Mouse (Mus musculus): ENCODE data around the gene Tbc1d9. TPM values are rescaled to one million over a fixed set of nuclear protein-coding genes. Genes with fewer than 3 reads are reported as not detected.
"Not testable (repeated sequence)": the region's sequence is repeated elsewhere in the genome, so short reads cannot be mapped to it uniquely, and the experiment has no call there.

Tbc1d9 gene
- polyA plus RNA-seq, 1 experiment: 75.7 TPM

DNA sequence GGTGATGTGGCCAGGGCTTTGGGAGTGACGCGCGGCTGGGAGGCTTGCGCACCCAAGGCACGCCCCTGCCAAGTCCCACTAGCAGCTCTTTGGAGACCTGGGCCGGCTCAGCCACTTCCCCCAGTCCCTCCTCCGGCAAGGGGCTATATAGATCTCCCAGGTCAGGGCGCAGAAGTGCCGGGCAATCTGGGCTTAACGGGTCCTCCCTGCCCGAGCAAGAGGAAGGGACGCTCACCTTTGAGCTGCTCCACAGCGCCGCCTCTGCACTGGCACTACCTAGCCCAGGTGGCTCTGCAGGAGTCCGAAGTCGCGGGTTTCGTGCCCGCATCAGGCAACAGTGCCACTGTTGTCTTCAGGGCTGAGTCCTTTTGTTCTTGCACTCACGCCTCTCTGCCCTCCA is 125.0 kb downstream of the Tbc1d9 start, which contains the start of gene Ucp1:
Ucp1 (plus strand) TSS at position 177 of the 400 bp plus-strand sequence.
- DNase-seq (ENCODE audit: low read depth): no peak
- no peak for TF ChIP-seq CTCF (IDR thresholded peaks at IDR 0.05; ENCODE audit: borderline replicate concordance, extremely low read depth, insufficient read depth, insufficient read length)
- TF ChIP-seq POLR2A (IDR thresholded peaks at IDR 0.05; ENCODE audit: borderline replicate concordance, extremely low read depth, insufficient read depth, insufficient read length, poor library complexity, severe bottlenecking): no peak

DNA sequence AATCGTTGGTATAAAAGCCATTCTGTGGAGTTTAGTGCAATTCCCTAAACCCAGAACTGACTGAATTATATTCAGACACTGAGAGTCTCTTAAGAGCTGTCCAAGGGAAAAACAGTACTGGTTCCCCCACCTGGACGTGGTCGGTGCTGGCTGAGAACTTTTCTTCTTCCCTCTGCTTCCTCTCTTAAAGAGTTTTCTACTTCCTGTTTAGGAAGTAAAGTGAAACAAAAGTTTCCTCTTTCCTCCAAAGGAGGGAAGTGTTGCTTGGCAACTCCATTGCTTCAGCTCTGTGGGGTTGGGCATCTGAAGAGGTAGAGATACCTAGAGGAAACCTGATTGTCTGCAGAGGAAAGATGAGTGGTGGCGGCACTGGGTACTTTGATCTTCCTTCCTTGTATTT is 132.2 kb downstream of the Tbc1d9 start:
- no peak for DNase-seq (ENCODE audit: low read depth)
- TF ChIP-seq POLR2A (IDR thresholded peaks at IDR 0.05; ENCODE audit: borderline replicate concordance, extremely low read depth, insufficient read depth, insufficient read length, poor library complexity, severe bottlenecking): no peak
- no peak for TF ChIP-seq CTCF (IDR thresholded peaks at IDR 0.05; ENCODE audit: borderline replicate concordance, extremely low read depth, insufficient read depth, insufficient read length)

DNA sequence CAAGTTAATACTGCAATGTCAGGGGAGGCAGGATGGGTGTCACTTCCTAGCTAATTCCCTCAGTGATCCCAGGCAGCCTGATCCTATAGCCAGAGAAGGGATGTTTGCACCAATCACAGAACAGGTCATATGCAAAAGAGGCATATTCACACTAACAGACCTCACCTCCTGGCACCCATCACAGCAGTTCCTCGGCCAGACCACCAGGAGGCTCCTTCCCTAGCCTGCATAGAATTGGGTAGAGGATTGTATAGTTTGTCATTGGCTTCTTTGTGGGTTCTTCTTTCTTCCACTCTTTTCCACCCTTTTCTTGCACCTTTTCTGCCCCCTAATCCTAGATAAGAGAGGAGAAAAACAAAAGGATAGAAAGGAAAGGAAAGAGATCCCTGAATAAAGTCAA is 135.0 kb downstream of the Tbc1d9 start:
- DNase-seq (ENCODE audit: low read depth): no peak
- peak; percentile 14; the same call in 1 of the 2 replicates for TF ChIP-seq CTCF (IDR thresholded peaks at IDR 0.05; ENCODE audit: borderline replicate concordance, extremely low read depth, insufficient read depth, insufficient read length)
- TF ChIP-seq POLR2A (IDR thresholded peaks at IDR 0.05; ENCODE audit: borderline replicate concordance, extremely low read depth, insufficient read depth, insufficient read length, poor library complexity, severe bottlenecking): no peak

DNA sequence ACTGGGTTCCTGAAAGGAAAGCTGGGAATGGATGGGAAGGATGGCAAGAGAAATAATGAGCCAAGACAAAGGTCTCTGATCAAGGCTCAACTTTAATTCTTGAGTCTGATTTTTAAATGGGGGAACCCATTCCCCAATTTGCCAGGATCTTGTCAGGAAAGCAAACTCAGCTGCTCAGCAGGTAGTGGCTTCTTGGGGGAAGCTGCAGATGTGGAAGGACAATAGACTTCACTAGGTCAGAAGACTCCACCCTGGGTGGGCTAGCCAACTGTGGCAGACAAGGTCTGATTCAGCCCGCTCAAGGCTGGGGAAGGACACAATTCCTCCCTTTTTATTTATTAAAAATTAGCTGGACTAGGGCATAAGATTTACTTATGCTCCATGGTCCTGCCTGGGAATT is 139.8 kb downstream of the Tbc1d9 start:
- no peak for DNase-seq (ENCODE audit: low read depth)
- TF ChIP-seq CTCF (IDR thresholded peaks at IDR 0.05; ENCODE audit: borderline replicate concordance, extremely low read depth, insufficient read depth, insufficient read length) (no peak), POLR2A (IDR thresholded peaks at IDR 0.05; ENCODE audit: borderline replicate concordance, extremely low read depth, insufficient read depth, insufficient read length, poor library complexity, severe bottlenecking) (no peak)

DNA sequence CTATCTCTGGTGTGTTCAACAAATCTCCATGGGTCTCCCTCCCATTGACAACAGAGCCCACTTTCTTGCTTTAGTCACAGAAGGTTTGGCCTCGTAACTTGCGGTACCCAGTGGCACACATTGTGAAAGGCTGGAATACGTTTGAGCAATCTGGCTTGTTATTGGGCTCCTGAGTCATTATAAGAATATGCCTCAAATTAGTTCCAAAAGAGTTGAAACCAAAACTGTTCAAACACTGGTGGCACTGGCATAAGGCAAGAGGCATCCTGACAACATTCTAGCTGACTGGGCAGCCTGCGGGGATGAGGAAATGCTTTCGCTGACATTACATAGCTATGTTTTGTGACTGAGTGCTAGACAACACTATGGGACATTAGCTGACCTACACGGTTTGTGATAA is 144.7 kb downstream of the Tbc1d9 start:
- TF ChIP-seq POLR2A (IDR thresholded peaks at IDR 0.05; ENCODE audit: borderline replicate concordance, extremely low read depth, insufficient read depth, insufficient read length, poor library complexity, severe bottlenecking) (no peak), CTCF (IDR thresholded peaks at IDR 0.05; ENCODE audit: borderline replicate concordance, extremely low read depth, insufficient read depth, insufficient read length) (no peak)
- DNase-seq (ENCODE audit: low read depth): no peak

DNA sequence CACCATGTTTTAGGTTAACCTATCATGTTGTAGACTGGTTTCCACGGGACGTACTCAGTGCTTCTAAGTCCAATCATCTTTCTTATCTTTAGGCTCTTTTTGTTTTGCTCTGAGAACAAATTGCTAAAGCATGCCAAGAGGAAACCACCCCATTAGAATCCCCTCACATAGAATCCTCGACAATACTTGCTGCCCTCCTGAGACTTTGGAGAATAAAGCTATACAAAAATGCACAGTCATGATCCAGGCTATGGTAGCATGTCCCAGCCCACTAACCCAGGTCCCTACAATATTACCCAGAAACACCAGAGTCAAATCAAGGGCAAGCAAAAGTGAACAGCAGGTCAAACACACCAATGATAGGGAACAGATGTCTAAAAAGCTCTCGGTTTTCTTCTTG is 149.9 kb downstream of the Tbc1d9 start:
- DNase-seq (ENCODE audit: low read depth): not testable (repeated sequence)

DNA sequence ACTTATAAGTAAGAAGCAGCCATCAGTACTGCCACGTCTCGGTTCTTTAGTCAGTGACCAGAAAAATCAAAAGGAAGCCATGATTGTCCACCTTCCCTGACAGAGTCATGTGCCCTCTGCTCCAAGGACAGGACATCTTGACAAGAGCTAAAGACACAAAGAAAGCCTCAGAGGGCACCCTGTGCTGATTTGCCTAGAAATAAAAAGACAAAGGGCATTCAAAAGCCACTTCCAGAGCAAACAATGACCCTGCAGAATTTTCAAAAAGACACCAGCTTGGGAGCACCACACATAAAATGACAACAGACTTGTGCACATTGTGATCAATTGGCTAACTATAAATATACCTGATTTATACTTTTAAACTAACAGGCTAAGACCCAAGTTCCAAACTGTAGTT is 150.5 kb downstream of the Tbc1d9 start:
- TF ChIP-seq CTCF (IDR thresholded peaks at IDR 0.05; ENCODE audit: borderline replicate concordance, extremely low read depth, insufficient read depth, insufficient read length) (no peak), POLR2A (IDR thresholded peaks at IDR 0.05; ENCODE audit: borderline replicate concordance, extremely low read depth, insufficient read depth, insufficient read length, poor library complexity, severe bottlenecking) (no peak)

DNA sequence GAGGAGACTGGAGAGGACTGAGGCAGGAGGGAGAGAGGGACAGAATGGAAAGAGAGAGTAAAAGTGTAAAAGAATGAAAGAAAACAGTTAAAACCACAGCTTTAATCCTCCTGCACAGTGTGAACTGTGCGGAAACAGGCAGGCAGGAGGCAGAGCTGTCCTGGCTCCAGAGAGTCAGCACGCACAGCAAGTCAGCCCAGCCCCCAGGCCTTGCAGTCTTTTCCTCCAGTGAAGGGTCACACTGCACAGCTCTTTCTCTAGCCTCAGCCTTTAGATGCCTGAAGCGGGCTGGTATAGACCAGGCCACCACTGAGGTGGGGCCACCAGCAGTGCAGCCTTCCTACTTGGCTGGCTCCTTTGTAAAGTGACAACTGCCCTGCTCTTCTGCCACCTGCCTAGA is 155.4 kb downstream of the Tbc1d9 start:
- DNase-seq (ENCODE audit: low read depth): no peak
- TF ChIP-seq POLR2A (IDR thresholded peaks at IDR 0.05; ENCODE audit: borderline replicate concordance, extremely low read depth, insufficient read depth, insufficient read length, poor library complexity, severe bottlenecking): no peak
- TF ChIP-seq CTCF (IDR thresholded peaks at IDR 0.05; ENCODE audit: borderline replicate concordance, extremely low read depth, insufficient read depth, insufficient read length): no peak

More for the DNA sequence above, 150.5 kb downstream of the Tbc1d9 start:
- DNase-seq (ENCODE audit: low read depth): no peak

DNA sequence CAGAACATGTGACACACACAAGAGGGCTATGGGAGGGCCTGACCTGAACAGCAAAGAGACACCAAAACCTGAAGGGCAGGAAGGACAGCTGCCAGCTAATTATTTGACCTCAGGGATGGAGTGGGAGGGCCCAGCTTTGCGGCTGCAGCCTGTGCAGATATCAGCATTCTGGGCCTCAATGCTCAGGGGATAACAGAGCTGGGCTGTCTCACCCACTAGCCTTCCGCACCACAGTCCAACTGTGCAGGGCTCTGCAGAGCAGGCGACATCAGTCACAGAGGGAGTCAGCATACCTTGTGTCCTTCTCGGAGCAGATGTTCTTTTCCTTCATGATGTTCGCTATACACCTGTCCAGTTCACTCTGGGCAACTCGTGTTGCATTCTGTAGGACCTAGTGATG is 157.2 kb downstream of the Tbc1d9 start:
- DNase-seq (ENCODE audit: low read depth): no peak
- TF ChIP-seq CTCF (IDR thresholded peaks at IDR 0.05; ENCODE audit: borderline replicate concordance, extremely low read depth, insufficient read depth, insufficient read length) (no peak), POLR2A (IDR thresholded peaks at IDR 0.05; ENCODE audit: borderline replicate concordance, extremely low read depth, insufficient read depth, insufficient read length, poor library complexity, severe bottlenecking) (no peak)

Other genes starting within 250 kb of the Tbc1d9 start
- gene Gm10645, start 818 bp downstream of the Tbc1d9 start, polyA plus RNA-seq (2012; rRNA removed): 1.6 and 3.0 TPM in 2 replicates
- gene Ucp1, start 125.0 kb downstream of the Tbc1d9 start, polyA plus RNA-seq (2012; rRNA removed): 0.54 and 0.55 TPM in 2 replicates
- 20.3 and 21.8 TPM in 2 replicates for gene Elmod2, start 167.1 kb downstream of the Tbc1d9 start, polyA plus RNA-seq (2012; rRNA removed)
- gene Mgat4d, start 183.1 kb downstream of the Tbc1d9 start, polyA plus RNA-seq (2012; rRNA removed): not detected in 2 replicates
- 5.0 and 7.1 TPM in 2 replicates for gene Clgn, start 224.5 kb downstream of the Tbc1d9 start, polyA plus RNA-seq (2012; rRNA removed)